ENCODE assay signal across 28 mouse cellular contexts in the genomic region with DNA sequence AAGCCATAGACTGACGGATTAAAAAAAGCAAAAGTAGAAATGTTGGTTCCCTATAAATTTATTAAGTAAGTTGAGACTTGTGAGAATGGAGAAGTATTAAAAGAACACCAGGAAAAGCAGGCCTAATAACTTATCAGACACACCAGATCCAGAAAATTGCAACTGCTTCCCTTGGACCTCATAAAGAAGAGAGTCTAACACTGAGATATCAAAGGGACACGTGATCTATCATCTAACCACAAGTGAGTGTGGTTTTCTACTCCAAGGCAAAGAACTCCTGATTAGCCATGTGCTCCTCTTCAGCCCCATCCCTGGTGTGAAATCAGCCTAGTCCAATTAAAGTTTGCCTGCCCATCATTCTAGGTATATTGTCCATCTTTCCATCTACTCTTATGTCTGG. TPM values are rescaled to one million over a fixed set of nuclear protein-coding genes. Genes with fewer than 3 reads are reported as not detected.
DNase-seq lines count a peak whose midpoint lies in the region; ATAC-seq and TF ChIP-seq lines count a peak whose summit lies in the region.
"Had no signal": no experiment of that assay in that cellular context is flagged by ENCODE, and none has a peak within 500 bp of the region (broad histone marks: within the 10 kb centered on the region; RNA-seq: fewer than 3 reads in every experiment).

No protein-coding gene starts in this region.

- H3K9me3 ChIP-seq in liver, embryonic 13.5 days (replicated peaks) = no peaks in the 10 kb centered on the region
- H3K9me3 ChIP-seq in liver, embryonic 12.5 days (replicated peaks) = no peaks in the 10 kb centered on the region
- H3K9me3 ChIP-seq in MEL (replicated peaks; ENCODE audit: insufficient read depth, low read length) = no peaks in the 10 kb centered on the region
- H3K9me3 ChIP-seq: forebrain, embryonic 13.5 days; heart, embryonic 12.5 days; heart, embryonic 15.5 days; hindbrain, embryonic 10.5 days; hindbrain, embryonic 13.5 days; intestine, embryonic 15.5 days had no signal

- 0 out of 2 replicates have a peak, but pooled peaks have one; percentile 48 for ATAC-seq in liver, embryonic 13.5 days (ENCODE audit: low read depth)
- ATAC-seq in liver, embryonic 12.5 days = no peak
- peak; percentile 61 for ATAC-seq in megakaryocyte progenitor cell, adult 5-6 weeks (replicated peaks; ENCODE audit: poor library complexity)
- ATAC-seq in CD4-positive, CD25-positive, alpha-beta regulatory T cell, adult 4 months = no peak
- ATAC-seq: forebrain, embryonic 13.5 days; forebrain, postnatal 0 days; hindbrain, embryonic 16.5 days; intestine, embryonic 15.5 days; Patski had no signal

- no peaks in the 10 kb centered on the region for H3K79me2 ChIP-seq in MEL (ENCODE audit: control insufficient read depth, insufficient read depth, low read length, poor library complexity)

- TF ChIP-seq POLR2A in MEL (IDR thresholded peaks at IDR 0.05; ENCODE audit: control insufficient read depth in 1 of 2, insufficient read depth in 1 of 2, low read depth in 1 of 2, low read length in 2 of 2, poor library complexity in 1 of 2) = no peak
- TF ChIP-seq POLR2A in small intestine, adult 2 months (IDR thresholded peaks at IDR 0.05; ENCODE audit: low read depth, low read length) = no peak

- no peak for DNase-seq in liver, embryonic 13.5 days
- DNase-seq in MEL (ENCODE audit: low read depth, low spot score) = peak; percentile 86
- DNase-seq in embryo, embryonic 10 days (ENCODE audit: low spot score) = no peak
- DNase-seq in lung, postnatal 14 days = no peak
- DNase-seq: adrenal gland, postnatal 14 days; cerebellum, adult 11 months; cerebellum, adult 2 months; cerebellum, adult 9-11 months; cerebellum, postnatal 25 days; forebrain, postnatal 0 days; gastrocnemius, postnatal 25 days; heart, adult 18-20 months; heart, postnatal 10 days; heart, postnatal 36 days had no signal

- TF ChIP-seq RAD21 in MEL (IDR thresholded peaks at IDR 0.05; ENCODE audit: low read depth, low read length) = no peak; the same call in 1 of the 2 replicates

- no peak overlapping the region for H3K9ac ChIP-seq in liver, embryonic 13.5 days
- H3K9ac ChIP-seq in liver, embryonic 12.5 days = no peak overlapping the region
- no peak overlapping the region for H3K9ac ChIP-seq in MEL (ENCODE audit: control insufficient read depth, low read depth, low read length, poor library complexity, severe bottlenecking)
- H3K9ac ChIP-seq: forebrain, embryonic 13.5 days; forebrain, postnatal 0 days; heart, embryonic 12.5 days; heart, embryonic 15.5 days; hindbrain, embryonic 13.5 days; intestine, embryonic 15.5 days had no signal

- H3K27ac ChIP-seq in liver, embryonic 13.5 days = no peak overlapping the region
- no peak overlapping the region for H3K27ac ChIP-seq in liver, embryonic 12.5 days
- no peak overlapping the region for H3K27ac ChIP-seq in MEL (ENCODE audit: control insufficient read depth, low read depth, low read length)
- H3K27ac ChIP-seq in small intestine, adult 2 months (ENCODE audit: insufficient read depth, low read depth, low read length) = peak overlapping the region; percentile 35; the same call in 1 of the 2 replicates
- H3K27ac ChIP-seq: forebrain, embryonic 10.5 days; forebrain, embryonic 13.5 days; heart, embryonic 15.5 days; hindbrain, embryonic 10.5 days; hindbrain, embryonic 13.5 days; intestine, embryonic 15.5 days had no signal

- peak; percentile 97 for TF ChIP-seq EP300 in MEL (IDR thresholded peaks at IDR 0.05; ENCODE audit: low read depth in 1 of 2, low read length in 2 of 2)

- no peak overlapping the region for H3K4me3 ChIP-seq in liver, embryonic 13.5 days (replicated peaks)
- H3K4me3 ChIP-seq in liver, embryonic 12.5 days = no peak overlapping the region
- H3K4me3 ChIP-seq in MEL (ENCODE audit: control insufficient read depth in 1 of 2, insufficient read depth in 1 of 2, low read depth in 2 of 2, low read length in 2 of 2) = no peak overlapping the region
- H3K4me3 ChIP-seq in small intestine, adult 2 months (ENCODE audit: low read depth, low read length) = no peak overlapping the region
- H3K4me3 ChIP-seq: forebrain, embryonic 10.5 days; forebrain, embryonic 13.5 days; heart, embryonic 12.5 days; heart, embryonic 15.5 days; hindbrain, embryonic 10.5 days; hindbrain, embryonic 13.5 days; intestine, embryonic 15.5 days had no signal

- 30% methylated on average over 2 of the region's 2 CpGs for WGBS in liver, embryonic 13.5 days (ENCODE audit: insufficient replicate concordance)
- 42% methylated on average over 2 of the region's 2 CpGs for WGBS in liver, embryonic 12.5 days (ENCODE audit: insufficient replicate concordance)
- WGBS in small intestine, adult 2 months = 30% methylated on average over 2 of the region's 2 CpGs

- H3K27me3 ChIP-seq in liver, embryonic 13.5 days = no peaks in the 10 kb centered on the region
- H3K27me3 ChIP-seq in liver, embryonic 12.5 days (replicated peaks) = no peaks in the 10 kb centered on the region
- no peaks in the 10 kb centered on the region for H3K27me3 ChIP-seq in MEL (ENCODE audit: control insufficient read depth in 1 of 2, insufficient read depth in 2 of 2, low read length in 2 of 2)
- H3K27me3 ChIP-seq in small intestine, adult 2 months (ENCODE audit: control insufficient read depth, insufficient read depth, low read length) = no peaks in the 10 kb centered on the region
- H3K27me3 ChIP-seq: CH12.LX; forebrain, embryonic 13.5 days; heart, embryonic 12.5 days; heart, embryonic 15.5 days; hindbrain, embryonic 13.5 days; intestine, embryonic 15.5 days; Patski had no signal

- no peaks in the 10 kb centered on the region for H3K36me3 ChIP-seq in liver, embryonic 13.5 days
- H3K36me3 ChIP-seq in liver, embryonic 12.5 days = no peaks in the 10 kb centered on the region
- peaks cover 0 to 13% of the 10 kb centered on the region in 2 experiments; a peak in 2 of 4 replicates for H3K36me3 ChIP-seq in MEL (ENCODE audit: control insufficient read depth in 1 of 2, insufficient read depth in 2 of 2, low read length in 2 of 2)
- H3K36me3 ChIP-seq in small intestine, adult 2 months (ENCODE audit: control insufficient read depth, insufficient read depth, low read length) = no peaks in the 10 kb centered on the region
- H3K36me3 ChIP-seq: forebrain, embryonic 10.5 days; heart, embryonic 12.5 days; heart, embryonic 15.5 days; hindbrain, embryonic 10.5 days; hindbrain, embryonic 13.5 days; intestine, embryonic 15.5 days had no signal

- no peak for TF ChIP-seq CTCF in MEL (IDR thresholded peaks at IDR 0.05 in 2 of 3, conservative IDR thresholded peaks at IDR 0.05 in 1 of 3; ENCODE audit: control insufficient read depth in 1 of 3, insufficient read depth in 1 of 3, low read depth in 2 of 3, low read length in 3 of 3, poor library complexity in 1 of 3, severe bottlenecking in 1 of 3)
- no peak for TF ChIP-seq CTCF in small intestine, adult 2 months (IDR thresholded peaks at IDR 0.05; ENCODE audit: extremely low read depth, insufficient read length, insufficient replicate concordance, low read depth, low read length)

- no peak overlapping the region for H3K4me2 ChIP-seq in liver, embryonic 13.5 days
- H3K4me2 ChIP-seq in liver, embryonic 12.5 days = no peak overlapping the region
- H3K4me2 ChIP-seq: forebrain, embryonic 13.5 days; heart, embryonic 12.5 days; heart, embryonic 15.5 days; hindbrain, embryonic 13.5 days; intestine, embryonic 15.5 days had no signal

- no peaks in the 10 kb centered on the region for H3K4me1 ChIP-seq in liver, embryonic 13.5 days (replicated peaks)
- no peaks in the 10 kb centered on the region for H3K4me1 ChIP-seq in liver, embryonic 12.5 days
- H3K4me1 ChIP-seq in MEL (ENCODE audit: control insufficient read depth in 1 of 2, insufficient read depth in 2 of 2, low read length in 2 of 2) = peaks cover 8% of the 10 kb centered on the region in 2 experiments
- peaks cover 5% of the 10 kb centered on the region; the same call in 1 of the 2 replicates for H3K4me1 ChIP-seq in small intestine, adult 2 months (ENCODE audit: control insufficient read depth, insufficient read depth, insufficient read length, low read length)
- H3K4me1 ChIP-seq: forebrain, embryonic 10.5 days; forebrain, embryonic 13.5 days; heart, embryonic 12.5 days; heart, embryonic 15.5 days; hindbrain, embryonic 10.5 days; hindbrain, embryonic 13.5 days; intestine, embryonic 15.5 days had no signal

TF ChIP-seq in MEL, 35 proteins besides CTCF, POLR2A, EP300 and RAD21 (continues in another document):
- TF ChIP-seq KAT2A (conservative IDR thresholded peaks at IDR 0.05; ENCODE audit: low read depth, low read length) (no peak), E2F4 (IDR thresholded peaks at IDR 0.05; ENCODE audit: borderline replicate concordance, low read depth, low read length) (no peak), MAZ (IDR thresholded peaks at IDR 0.05; ENCODE audit: low read depth, low read length) (no peak), MYB (IDR thresholded peaks at IDR 0.05; ENCODE audit: low read depth, low read length) (peak; percentile 83), MAFK (IDR thresholded peaks at IDR 0.05; ENCODE audit: borderline replicate concordance, low read depth, low read length) (peak; percentile 46; the same call in 1 of the 2 replicates), POLR2AphosphoS2 (IDR thresholded peaks at IDR 0.05; ENCODE audit: low read length) (no peak), JUND (IDR thresholded peaks at IDR 0.05; ENCODE audit: low read depth, low read length) (no peak), NRF1 (IDR thresholded peaks at IDR 0.05; ENCODE audit: insufficient read depth, low read depth, low read length, poor library complexity, severe bottlenecking) (no peak), TAL1 (IDR thresholded peaks at IDR 0.05; ENCODE audit: low read length) (peak; percentile 76), USF2 (IDR thresholded peaks at IDR 0.05; ENCODE audit: borderline replicate concordance in 1 of 2, insufficient read depth in 1 of 2, low read depth in 1 of 2, low read length in 2 of 2) (peak; percentile 62 to 87; a peak in 3 of 4 replicates), POLR2AphosphoS5 (IDR thresholded peaks at IDR 0.05; ENCODE audit: borderline replicate concordance, low read depth, low read length) (no peak), SMC3 (IDR thresholded peaks at IDR 0.05; ENCODE audit: low read depth, low read length) (no peak), BHLHE40 (IDR thresholded peaks at IDR 0.05; ENCODE audit: borderline replicate concordance, low read depth, low read length) (peak; percentile 97)

RNA-seq across cellular contexts. Expression of gene Atxn7l3b, which starts 38.8 kb away (rescaled TPM):
- polyA plus RNA-seq in liver, embryonic 13.5 days (2015; fragmentation: Nextera tagmentation; extraction: Ambion mirVana) = 65.8 and 69.7 TPM in 2 replicates
- polyA plus RNA-seq in liver, embryonic 12.5 days (2016; fragmentation: Nextera tagmentation; extraction: Ambion mirVana) = 69.1 and 76.4 TPM in 2 replicates
- 29.5 and 37.3 TPM in 2 replicates for total RNA-seq in MEL (2012; rRNA removed)
- polyA plus RNA-seq in MEL (2012; ENCODE audit: insufficient read depth in 1 of 2, insufficient read length in 2 of 2, low read depth in 1 of 2, low replicate concordance in 2 of 2, missing spikeins in 1 of 2) = 10 to 100 TPM in 1 of 2 experiments, not detected in 1; 60.7 TPM
- total RNA-seq in megakaryocyte progenitor cell, adult 5-6 weeks (2015) = 43.7 and 47.6 TPM in 2 replicates
- total RNA-seq in megakaryocyte progenitor cell, adult 5-6 weeks (2017) = 49.7 and 65.3 TPM in 2 replicates
- polyA plus RNA-seq in small intestine, adult 2 months (2012; rRNA removed) = 10.4 and 39.6 TPM in 2 replicates
- 10 to 100 TPM; 28.7 to 43.5 TPM for polyA plus RNA-seq in CD4-positive, CD25-positive, alpha-beta regulatory T cell, adult 4 months (2017; shearing (Covaris generic))

Comparison
In these comparisons a context has a peak if more than half of its experiments do, and no peak if none do; other contexts are left out.
1. ATAC-seq: peak in liver, embryonic 13.5 days (single experiment) and megakaryocyte progenitor cell, adult 5-6 weeks (single experiment); none in liver, embryonic 12.5 days (single experiment) and CD4-positive, CD25-positive, alpha-beta regulatory T cell, adult 4 months (single experiment).